Mouse (Mus musculus): Measurements from ENCODE around the gene Tox2. TPM values are rescaled to one million over a fixed set of nuclear protein-coding genes. Genes with fewer than 3 reads are reported as not detected.

The Tox2 gene
- polyA plus RNA-seq, 1 experiment from 2014 or later: 6.3 TPM

- H3K27me3 ChIP-seq (replicated peaks; ENCODE audit: control insufficient read depth, insufficient read depth, low read length): no peaks in the 10 kb centered on the region
- H3K9me3 ChIP-seq (ENCODE audit: control insufficient read depth, low read length): no peaks in the 10 kb centered on the region
- H3K4me1 ChIP-seq (replicated peaks; ENCODE audit: control insufficient read depth, insufficient read depth, low read length): 0 out of 2 replicates have a peak, but pooled peaks cover 4% of the 10 kb centered on the region
- H3K27ac ChIP-seq (ENCODE audit: low read depth): no peak overlapping the region
- H3K4me3 ChIP-seq (ENCODE audit: low read depth, low read length): no peak overlapping the region
- no peak for DNase-seq (ENCODE audit: low spot score)
- no peaks in the 10 kb centered on the region for H3K36me3 ChIP-seq (ENCODE audit: control insufficient read depth, insufficient read depth, low read length)
- no peak overlapping the region for H3K4me2 ChIP-seq (ENCODE audit: low read length)
- no peak overlapping the region for H3K9ac ChIP-seq (ENCODE audit: low read length)
- ATAC-seq (replicated peaks; ENCODE audit: low FRiP score, low TSS enrichment, low read depth): no peak
- WGBS: 86% methylated on average over 6 of the region's 6 CpGs
These were observed 51.3 kb downstream of the Tox2 start for GRCm38 (mm10) chr2:163254228-163254627.

GRCm38 (mm10) chr2:163256765-163257164 lies 53.8 kb downstream of the Tox2 start:
- Histone ChIP-seq H3K4me1 (replicated peaks; ENCODE audit: control insufficient read depth, insufficient read depth, low read length) (0 out of 2 replicates have a peak, but pooled peaks cover 6% of the 10 kb centered on the region), H3K27me3 (replicated peaks; ENCODE audit: control insufficient read depth, insufficient read depth, low read length) (no peaks in the 10 kb centered on the region), H3K9me3 (ENCODE audit: control insufficient read depth, low read length) (no peaks in the 10 kb centered on the region), H3K27ac (ENCODE audit: low read depth) (no peak overlapping the region), H3K9ac (ENCODE audit: low read length) (no peak overlapping the region), H3K36me3 (ENCODE audit: control insufficient read depth, insufficient read depth, low read length) (no peaks in the 10 kb centered on the region), H3K4me2 (ENCODE audit: low read length) (no peak overlapping the region), H3K4me3 (ENCODE audit: low read depth, low read length) (no peak overlapping the region)
- ATAC-seq (replicated peaks; ENCODE audit: low FRiP score, low TSS enrichment, low read depth): 0 out of 2 replicates have a peak, but pooled peaks have one; percentile 37
- WGBS: 36% methylated on average over 1 of the region's 1 CpGs
- DNase-seq (ENCODE audit: low spot score): no peak

- no peaks in the 10 kb centered on the region for H3K27me3 ChIP-seq (replicated peaks; ENCODE audit: control insufficient read depth, insufficient read depth, low read length)
- no peak for DNase-seq (ENCODE audit: low spot score)
- H3K27ac ChIP-seq (ENCODE audit: low read depth): no peak overlapping the region
- H3K4me2 ChIP-seq (ENCODE audit: low read length): no peak overlapping the region
- no peak overlapping the region for H3K4me3 ChIP-seq (ENCODE audit: low read depth, low read length)
- 75% methylated on average over 6 of the region's 6 CpGs for WGBS
- H3K36me3 ChIP-seq (ENCODE audit: control insufficient read depth, insufficient read depth, low read length): no peaks in the 10 kb centered on the region
- no peak overlapping the region for H3K9ac ChIP-seq (ENCODE audit: low read length)
- H3K4me1 ChIP-seq (replicated peaks; ENCODE audit: control insufficient read depth, insufficient read depth, low read length): 0 out of 2 replicates have a peak, but pooled peaks cover 6% of the 10 kb centered on the region
- ATAC-seq (replicated peaks; ENCODE audit: low FRiP score, low TSS enrichment, low read depth): no peak; the same call in 1 of the 2 replicates
- no peaks in the 10 kb centered on the region for H3K9me3 ChIP-seq (ENCODE audit: control insufficient read depth, low read length)
These were observed 58.6 kb downstream of the Tox2 start for GRCm38 (mm10) chr2:163261362-163262054.

GRCm38 (mm10) chr2:163262055-163262420 lies 59.1 kb downstream of the Tox2 start:
- no peak for ATAC-seq (replicated peaks; ENCODE audit: low FRiP score, low TSS enrichment, low read depth)
- H3K4me2 ChIP-seq (ENCODE audit: low read length): no peak overlapping the region

GRCm38 (mm10) chr2:163267097-163267496 lies 64.2 kb downstream of the Tox2 start:
- H3K4me1 ChIP-seq (replicated peaks; ENCODE audit: control insufficient read depth, insufficient read depth, low read length): 0 out of 2 replicates have a peak, but pooled peaks cover 4% of the 10 kb centered on the region
- H3K27ac ChIP-seq (ENCODE audit: low read depth): no peak overlapping the region
- no peak for DNase-seq (ENCODE audit: low spot score)
- H3K9ac ChIP-seq (ENCODE audit: low read length): no peak overlapping the region
- H3K9me3 ChIP-seq (ENCODE audit: control insufficient read depth, low read length): no peaks in the 10 kb centered on the region
- no peaks in the 10 kb centered on the region for H3K36me3 ChIP-seq (ENCODE audit: control insufficient read depth, insufficient read depth, low read length)
- no peak overlapping the region for H3K4me2 ChIP-seq (ENCODE audit: low read length)
- no peak for ATAC-seq (replicated peaks; ENCODE audit: low FRiP score, low TSS enrichment, low read depth)
- H3K4me3 ChIP-seq (ENCODE audit: low read depth, low read length): no peak overlapping the region
- no peaks in the 10 kb centered on the region for H3K27me3 ChIP-seq (replicated peaks; ENCODE audit: control insufficient read depth, insufficient read depth, low read length)

More at GRCm38 (mm10) chr2:163262055-163262420, 59.1 kb downstream of the Tox2 start:
- H3K27ac ChIP-seq (ENCODE audit: low read depth): no peak overlapping the region
- H3K4me3 ChIP-seq (ENCODE audit: low read depth, low read length): no peak overlapping the region
- H3K9me3 ChIP-seq (ENCODE audit: control insufficient read depth, low read length): no peaks in the 10 kb centered on the region
- H3K27me3 ChIP-seq (replicated peaks; ENCODE audit: control insufficient read depth, insufficient read depth, low read length): no peaks in the 10 kb centered on the region
- no peaks in the 10 kb centered on the region for H3K36me3 ChIP-seq (ENCODE audit: control insufficient read depth, insufficient read depth, low read length)
- H3K4me1 ChIP-seq (replicated peaks; ENCODE audit: control insufficient read depth, insufficient read depth, low read length): 0 out of 2 replicates have a peak, but pooled peaks cover 5% of the 10 kb centered on the region
- 83% methylated on average over 4 of the region's 4 CpGs for WGBS
- no peak overlapping the region for H3K9ac ChIP-seq (ENCODE audit: low read length)
- DNase-seq (ENCODE audit: low spot score): no peak

- Histone ChIP-seq H3K9ac (ENCODE audit: low read length) (no peak overlapping the region), H3K27ac (ENCODE audit: low read depth) (no peak overlapping the region), H3K27me3 (replicated peaks; ENCODE audit: control insufficient read depth, insufficient read depth, low read length) (no peaks in the 10 kb centered on the region), H3K4me3 (ENCODE audit: low read depth, low read length) (no peak overlapping the region), H3K36me3 (ENCODE audit: control insufficient read depth, insufficient read depth, low read length) (no peaks in the 10 kb centered on the region), H3K9me3 (ENCODE audit: control insufficient read depth, low read length) (no peaks in the 10 kb centered on the region), H3K4me2 (ENCODE audit: low read length) (no peak overlapping the region), H3K4me1 (replicated peaks; ENCODE audit: control insufficient read depth, insufficient read depth, low read length) (0 out of 2 replicates have a peak, but pooled peaks cover 3% of the 10 kb centered on the region)
- DNase-seq (ENCODE audit: low spot score) (no peak), ATAC-seq (replicated peaks; ENCODE audit: low FRiP score, low TSS enrichment, low read depth) (no peak)
- WGBS: 52% methylated on average over 8 of the region's 8 CpGs
These were observed 68.9 kb downstream of the Tox2 start for GRCm38 (mm10) chr2:163271581-163272492.

- no peaks in the 10 kb centered on the region for H3K36me3 ChIP-seq (ENCODE audit: control insufficient read depth, insufficient read depth, low read length)
- no peaks in the 10 kb centered on the region for H3K9me3 ChIP-seq (ENCODE audit: control insufficient read depth, low read length)
- 82% methylated on average over 8 of the region's 8 CpGs for WGBS
- H3K27ac ChIP-seq (ENCODE audit: low read depth): no peak overlapping the region
- no peak overlapping the region for H3K4me2 ChIP-seq (ENCODE audit: low read length)
- DNase-seq (ENCODE audit: low spot score) (no peak), ATAC-seq (replicated peaks; ENCODE audit: low FRiP score, low TSS enrichment, low read depth) (no peak)
- no peak overlapping the region for H3K9ac ChIP-seq (ENCODE audit: low read length)
- H3K4me1 ChIP-seq (replicated peaks; ENCODE audit: control insufficient read depth, insufficient read depth, low read length): no peaks in the 10 kb centered on the region
- no peaks in the 10 kb centered on the region for H3K27me3 ChIP-seq (replicated peaks; ENCODE audit: control insufficient read depth, insufficient read depth, low read length)
- no peak overlapping the region for H3K4me3 ChIP-seq (ENCODE audit: low read depth, low read length)
These were observed 70.9 kb downstream of the Tox2 start for GRCm38 (mm10) chr2:163273815-163274214.

GRCm38 (mm10) chr2:163275986-163276385 lies 73.1 kb downstream of the Tox2 start:
- ATAC-seq (replicated peaks; ENCODE audit: low FRiP score, low TSS enrichment, low read depth): no peak
- Histone ChIP-seq H3K4me3 (ENCODE audit: low read depth, low read length) (no peak overlapping the region), H3K9me3 (ENCODE audit: control insufficient read depth, low read length) (no peaks in the 10 kb centered on the region), H3K27ac (ENCODE audit: low read depth) (no peak overlapping the region), H3K4me2 (ENCODE audit: low read length) (no peak overlapping the region), H3K4me1 (replicated peaks; ENCODE audit: control insufficient read depth, insufficient read depth, low read length) (no peaks in the 10 kb centered on the region), H3K36me3 (ENCODE audit: control insufficient read depth, insufficient read depth, low read length) (no peaks in the 10 kb centered on the region), H3K27me3 (replicated peaks; ENCODE audit: control insufficient read depth, insufficient read depth, low read length) (no peaks in the 10 kb centered on the region), H3K9ac (ENCODE audit: low read length) (no peak overlapping the region)
- WGBS: 88% methylated on average over 14 of the region's 14 CpGs
- DNase-seq (ENCODE audit: low spot score): no peak

Measured in intestine, embryonic 14.5 days (tissue).